Mouse (Mus musculus) spleen, embryonic (tissue): ENCODE results near the gene Tex33.
"Not testable (repeated sequence)": the region's sequence is repeated elsewhere in the genome, so short reads cannot be mapped to it uniquely, and the experiment has no call there.

Experiments
- CTCF ChIA-PET: fragments of 350-600 bp; sonication (Branson Sonifier 250); formaldehyde crosslinking; loops from one replicate; lab custom pipeline; 2022; lab: Charles Lee

The Tex33 gene

DNA sequence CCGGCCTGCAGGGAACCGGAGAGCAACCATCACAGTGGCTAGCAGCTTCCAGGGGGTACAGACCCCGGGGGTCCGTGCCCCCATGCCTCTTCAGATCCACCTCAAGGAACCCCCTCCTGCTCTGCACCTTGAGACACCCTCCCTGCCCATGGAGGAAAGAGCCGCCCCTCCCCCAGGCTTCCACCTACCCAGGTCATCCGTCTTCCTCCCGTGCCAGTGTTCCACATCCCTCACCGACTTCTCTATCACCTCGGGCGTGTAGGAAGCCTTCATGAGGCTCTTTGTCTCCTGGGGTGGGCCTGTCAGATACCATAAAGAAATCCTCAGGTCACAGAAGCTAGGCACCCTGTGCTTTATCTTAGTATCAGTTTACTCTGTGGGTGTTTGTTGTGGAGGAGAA lies 17.2 kb downstream of the Tex33 start:
- CTCF ChIA-PET = no interaction called here

DNA sequence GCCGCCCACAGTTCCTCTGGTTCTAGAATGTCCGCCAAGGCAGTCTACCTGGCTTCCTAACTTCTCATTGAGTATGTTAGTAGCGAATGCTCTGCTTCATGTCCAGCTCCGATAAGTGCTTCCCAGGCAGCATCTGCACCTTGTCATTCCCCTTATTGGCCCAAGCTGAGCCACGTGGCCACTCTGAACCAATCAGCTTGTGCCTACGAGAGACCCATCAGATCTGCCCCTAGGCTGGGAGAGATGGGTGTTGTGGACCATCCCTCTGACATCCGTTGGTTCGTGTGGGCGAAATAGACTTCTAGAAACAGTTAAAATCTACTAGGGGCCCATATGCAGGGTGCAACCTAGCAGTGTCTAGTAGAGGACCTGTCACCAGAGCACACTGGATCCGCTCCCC lies 17.9 kb downstream of the Tex33 start:
- CTCF ChIA-PET = no interaction called here

DNA sequence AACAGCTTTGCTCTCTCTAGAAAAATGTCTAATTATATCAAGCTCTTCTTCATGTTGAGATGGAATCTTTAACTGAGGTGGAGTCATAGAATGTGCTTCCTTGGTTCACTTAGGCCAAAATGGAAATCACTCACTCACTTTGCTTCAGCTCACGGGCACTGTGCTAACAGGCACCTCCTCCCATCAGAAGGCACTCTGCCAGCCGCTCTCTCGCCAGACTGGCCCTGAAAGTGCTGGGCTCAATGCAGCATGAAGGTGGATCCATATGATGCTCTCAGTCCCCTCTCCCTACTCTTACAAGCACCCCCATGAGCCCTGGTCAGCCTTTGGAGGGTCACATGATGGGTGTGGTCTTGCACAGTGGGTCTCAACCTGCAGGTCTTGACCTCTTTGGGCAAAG lies 21.5 kb downstream of the Tex33 start:
- CTCF ChIA-PET = no interaction called here

DNA sequence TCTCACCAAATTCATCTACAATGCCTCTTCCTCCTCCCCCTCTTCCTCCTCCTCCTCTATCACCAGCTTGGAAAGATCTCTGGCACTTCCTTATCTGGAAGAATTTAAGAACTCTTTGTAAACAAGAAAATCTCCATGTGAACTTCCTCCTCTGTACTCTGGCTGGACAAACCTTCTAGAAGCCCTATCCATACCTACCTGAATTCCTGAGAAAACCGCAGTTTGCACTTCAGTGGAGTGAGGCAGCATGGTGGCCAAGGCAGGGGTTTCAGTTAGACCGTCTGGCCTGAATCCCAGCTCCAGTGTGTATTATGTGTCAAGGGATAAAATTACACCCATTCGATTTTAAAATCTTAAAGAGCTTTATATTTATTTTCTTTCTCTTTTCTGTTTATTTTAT lies 22.9 kb downstream of the Tex33 start:
- CTCF ChIA-PET = no interaction called here

DNA sequence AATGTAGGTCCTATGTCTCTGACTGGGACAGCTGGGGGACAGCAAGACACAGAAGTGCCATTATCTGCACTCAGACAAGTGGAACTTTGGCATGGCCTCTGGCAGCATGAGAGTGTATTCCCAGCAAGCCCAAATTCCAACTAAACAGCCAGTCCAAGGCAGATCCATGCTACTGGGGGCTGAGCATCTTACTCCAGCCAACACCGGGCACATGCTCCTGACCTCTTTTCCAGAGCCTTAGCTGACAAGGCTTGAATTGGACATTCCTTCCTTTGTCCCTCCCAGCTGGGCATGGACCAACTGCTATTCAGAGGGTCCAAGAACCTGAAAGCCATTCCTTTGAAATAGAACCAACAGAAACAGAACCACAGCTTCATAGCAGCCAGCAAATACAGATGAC lies 26.1 kb downstream of the Tex33 start:
- CTCF ChIA-PET = interaction anchor here (1.0 kb wide), 1 partner anchor 112 kb away, joined by 3 read pairs; no protein-coding TSS in a partner anchor

DNA sequence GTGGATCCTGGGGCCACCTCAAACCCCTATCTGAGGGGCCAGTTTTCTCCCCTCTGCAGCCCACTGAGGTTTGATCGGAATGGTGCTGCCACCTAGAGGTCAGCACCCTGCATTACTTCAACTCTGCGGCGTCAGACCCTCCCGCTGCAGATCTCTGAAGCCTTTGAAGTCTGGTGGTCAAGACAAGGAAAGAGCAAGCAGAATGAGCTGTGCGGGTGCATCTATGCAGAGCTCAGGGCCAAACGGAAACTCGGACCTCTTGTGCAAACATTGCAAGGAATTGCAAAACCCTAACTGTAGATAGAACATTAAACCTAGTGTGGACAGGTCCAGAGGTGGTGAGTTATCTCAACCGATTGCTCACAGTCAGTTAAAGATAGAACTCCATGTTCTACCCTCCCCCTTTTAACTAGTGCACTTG lies 26.8 kb downstream of the Tex33 start:
- CTCF ChIA-PET = interaction anchor here (0.6 to 1.4 kb wide), 6 partner anchors 14 to 193 kb away, joined by 3 to 5 read pairs (median 4); no protein-coding TSS in a partner anchor

DNA sequence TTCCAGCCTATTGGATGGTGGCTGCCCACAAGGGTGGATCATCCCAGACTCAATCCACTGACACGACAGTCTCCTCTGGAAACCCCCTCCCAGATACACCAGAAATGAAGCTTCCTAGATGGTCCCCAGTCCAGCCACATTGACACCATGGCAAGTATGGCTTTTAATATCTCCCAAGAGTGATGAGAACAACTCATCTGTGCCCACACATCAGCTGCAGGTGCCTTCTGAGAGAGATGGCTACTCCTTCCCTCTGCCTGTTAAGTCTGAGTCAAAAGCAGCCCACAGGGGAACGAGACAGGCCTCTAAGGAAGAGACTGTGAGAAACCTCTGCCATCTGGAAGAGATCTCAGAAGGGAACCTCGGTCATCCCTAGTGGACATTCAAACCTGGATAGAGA lies 27.9 kb downstream of the Tex33 start:
- CTCF ChIA-PET = interaction anchor here (1.1 to 1.4 kb wide), 2 partner anchors 13 to 189 kb away, joined by 4 to 5 read pairs; no protein-coding TSS in a partner anchor

DNA sequence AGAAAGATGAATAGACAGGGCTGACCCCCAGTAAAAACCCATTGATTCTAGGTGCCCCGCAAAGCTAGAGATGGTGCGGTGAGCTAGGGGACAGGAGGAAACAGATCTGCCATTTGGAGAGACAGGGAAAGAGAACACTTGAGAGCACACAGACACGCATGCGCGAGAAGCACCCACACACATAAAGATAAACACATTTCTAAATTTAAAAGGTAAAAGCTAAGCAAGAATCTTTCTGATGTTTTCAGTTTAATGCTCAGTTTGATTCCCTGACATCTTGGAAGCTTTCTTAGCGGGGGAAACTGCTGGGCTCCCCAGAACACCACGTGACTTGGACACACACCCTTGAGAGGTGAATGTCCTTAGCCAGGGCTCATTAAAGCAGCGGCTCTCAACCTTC lies 28.8 kb downstream of the Tex33 start:
- CTCF ChIA-PET = no interaction called here

DNA sequence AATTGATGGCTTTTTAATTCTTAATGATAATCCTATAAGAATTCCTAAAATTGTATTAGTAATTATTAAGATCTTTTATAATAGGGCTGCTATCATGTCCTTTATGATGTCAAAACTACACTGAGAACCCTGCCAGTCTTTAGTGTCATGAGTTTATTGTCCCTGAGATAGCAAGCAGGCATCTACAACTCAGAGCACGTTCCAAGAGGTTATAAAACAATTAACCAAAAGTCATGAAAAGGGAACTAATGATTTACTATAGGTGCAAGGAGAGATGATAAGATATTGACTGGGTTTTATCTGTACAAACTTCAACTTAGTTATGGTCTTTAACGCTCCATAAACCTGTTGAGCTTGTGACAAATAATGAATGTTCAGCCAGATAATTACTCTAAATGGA lies 29.8 kb downstream of the Tex33 start:
- CTCF ChIA-PET = interaction anchor here (0.7 kb wide), 1 partner anchor 145 kb away, joined by 7 read pairs; no protein-coding TSS in a partner anchor

DNA sequence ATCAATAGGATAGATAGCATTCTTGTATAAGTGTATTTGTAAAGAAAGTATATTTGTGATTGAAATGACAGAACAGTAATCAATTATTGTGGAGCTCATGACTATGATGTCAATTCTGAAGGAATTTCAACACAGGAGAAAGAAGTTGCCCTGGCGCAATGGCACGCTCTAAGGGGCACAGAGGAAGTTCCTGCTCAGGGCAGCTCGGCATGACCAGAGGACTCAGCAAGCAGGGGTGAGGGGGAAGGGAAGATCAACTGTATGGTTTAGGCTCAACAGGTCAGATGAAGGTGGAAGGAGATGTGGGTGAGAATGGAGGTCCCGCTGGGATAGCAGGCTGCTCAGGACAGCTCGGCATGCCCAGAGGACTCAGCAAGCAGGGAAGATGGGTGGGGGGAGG lies 40.2 kb downstream of the Tex33 start:
- CTCF ChIA-PET = interaction anchor here (0.6 to 1.2 kb wide), 3 partner anchors 11 to 514 kb away, joined by 3 to 4 read pairs (median 4); no protein-coding TSS in a partner anchor

DNA sequence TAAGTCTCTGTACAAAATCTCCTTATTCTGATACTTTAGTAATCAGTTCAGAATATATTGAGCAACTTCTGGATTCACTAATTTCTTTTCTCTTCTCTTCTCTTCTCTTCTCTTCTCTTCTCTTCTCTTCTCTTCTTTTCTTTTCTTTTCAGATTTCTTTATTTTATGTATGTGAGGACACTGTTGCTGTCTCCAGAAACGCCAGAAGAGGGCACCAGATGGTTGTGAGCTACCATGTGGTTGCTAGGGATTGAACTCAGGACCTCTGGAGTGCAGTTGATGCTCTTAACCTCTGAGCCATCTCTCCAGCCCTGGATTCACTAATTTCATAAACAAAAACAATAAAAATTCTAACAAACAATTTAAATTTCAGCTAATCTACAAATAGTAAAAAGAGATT lies 40.8 kb downstream of the Tex33 start:
- CTCF ChIA-PET = interaction anchor here (0.9 to 1.2 kb wide), 2 partner anchors 10 to 13 kb away, joined by 4 read pairs; no protein-coding TSS in a partner anchor

DNA sequence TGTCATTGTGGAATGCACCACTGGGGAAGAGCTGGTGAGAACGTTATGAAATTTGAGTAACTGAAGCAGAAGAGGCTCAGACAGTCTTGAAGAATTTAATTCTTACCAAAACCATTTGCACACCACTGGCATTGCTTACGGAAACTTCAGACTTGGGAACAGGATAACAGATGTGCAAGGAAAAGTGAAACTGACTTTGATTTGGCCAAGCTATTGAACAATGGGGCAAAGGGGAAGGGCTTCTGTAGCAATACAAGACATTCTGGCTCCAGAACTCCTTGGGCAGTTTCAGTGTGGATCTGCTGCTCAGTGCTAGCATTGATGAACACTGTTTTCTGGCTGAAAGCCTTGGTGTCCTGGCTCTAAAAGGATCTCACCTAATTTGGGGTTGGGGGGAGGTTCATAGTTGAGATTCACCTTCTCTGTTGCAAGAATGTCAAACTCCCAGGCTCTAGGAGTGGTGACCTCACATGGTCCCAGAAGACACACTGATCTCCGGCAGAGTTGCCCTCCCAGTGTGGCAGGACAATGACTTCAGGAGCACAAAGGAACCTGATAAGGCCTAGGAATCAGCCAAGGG lies 44.0 kb downstream of the Tex33 start:
- CTCF ChIA-PET = no interaction called here

DNA sequence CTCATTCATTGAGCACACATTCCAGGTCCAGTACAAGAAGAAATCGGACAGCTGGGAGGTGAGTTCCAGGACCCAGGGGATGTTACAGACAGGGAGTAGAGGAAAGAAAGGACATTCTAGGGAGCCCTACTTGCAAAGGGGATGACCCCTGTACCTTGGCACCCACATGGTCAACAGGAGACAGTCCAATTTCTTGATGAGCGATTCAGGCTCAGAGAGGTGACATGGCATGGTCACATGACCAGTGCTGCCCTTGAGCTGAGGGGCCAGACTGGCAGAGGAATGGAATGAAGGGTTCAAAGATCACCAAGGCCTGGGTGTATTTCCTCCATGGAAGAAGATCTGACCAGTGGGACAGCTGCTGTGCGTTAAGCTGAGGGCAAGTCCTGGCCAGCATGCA lies 51.1 kb downstream of the Tex33 start:
- CTCF ChIA-PET = interaction anchor here (0.7 kb wide), 1 partner anchor 11 kb away, joined by 4 read pairs; no protein-coding TSS in a partner anchor

DNA sequence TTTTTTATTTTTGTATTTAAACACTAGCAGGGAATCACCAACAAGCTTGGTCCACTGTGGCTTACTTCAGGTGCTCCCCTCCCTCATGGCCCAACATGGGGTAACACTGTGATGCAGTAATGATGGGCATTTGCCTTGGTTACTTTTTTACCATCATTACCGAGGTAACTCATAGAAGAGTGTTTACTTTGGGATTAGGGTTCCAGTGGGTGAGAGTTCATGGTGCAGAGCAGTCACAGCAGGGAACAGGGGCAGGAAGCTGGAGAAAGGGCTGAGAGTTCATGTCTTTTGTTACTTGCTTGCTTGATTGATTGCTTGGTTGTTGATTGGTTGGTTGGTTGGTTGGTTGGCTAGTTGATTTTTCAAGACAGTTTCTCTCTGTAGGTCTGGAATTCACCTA lies 52.0 kb downstream of the Tex33 start:
- CTCF ChIA-PET = no interaction called here

DNA sequence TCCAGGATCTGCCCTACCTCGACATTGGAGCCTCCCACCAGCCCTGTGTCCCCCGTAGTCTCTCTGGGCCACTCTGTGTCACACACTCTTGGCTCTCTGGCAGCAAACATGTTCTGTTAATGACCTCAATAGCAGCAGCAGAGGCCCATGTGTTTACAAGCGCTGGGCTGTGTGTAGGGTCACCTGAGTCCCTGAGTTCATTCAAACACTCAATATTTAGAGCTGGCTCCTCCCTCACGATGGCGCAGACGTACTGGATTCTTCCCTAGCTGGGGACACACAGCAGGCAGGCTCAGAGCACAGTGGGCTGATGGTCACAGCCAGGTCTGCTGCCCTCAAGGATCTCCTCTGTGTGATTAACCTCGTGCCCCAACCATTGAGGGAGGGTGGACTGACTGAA lies 54.8 kb downstream of the Tex33 start:
- CTCF ChIA-PET = not testable (repeated sequence)

DNA sequence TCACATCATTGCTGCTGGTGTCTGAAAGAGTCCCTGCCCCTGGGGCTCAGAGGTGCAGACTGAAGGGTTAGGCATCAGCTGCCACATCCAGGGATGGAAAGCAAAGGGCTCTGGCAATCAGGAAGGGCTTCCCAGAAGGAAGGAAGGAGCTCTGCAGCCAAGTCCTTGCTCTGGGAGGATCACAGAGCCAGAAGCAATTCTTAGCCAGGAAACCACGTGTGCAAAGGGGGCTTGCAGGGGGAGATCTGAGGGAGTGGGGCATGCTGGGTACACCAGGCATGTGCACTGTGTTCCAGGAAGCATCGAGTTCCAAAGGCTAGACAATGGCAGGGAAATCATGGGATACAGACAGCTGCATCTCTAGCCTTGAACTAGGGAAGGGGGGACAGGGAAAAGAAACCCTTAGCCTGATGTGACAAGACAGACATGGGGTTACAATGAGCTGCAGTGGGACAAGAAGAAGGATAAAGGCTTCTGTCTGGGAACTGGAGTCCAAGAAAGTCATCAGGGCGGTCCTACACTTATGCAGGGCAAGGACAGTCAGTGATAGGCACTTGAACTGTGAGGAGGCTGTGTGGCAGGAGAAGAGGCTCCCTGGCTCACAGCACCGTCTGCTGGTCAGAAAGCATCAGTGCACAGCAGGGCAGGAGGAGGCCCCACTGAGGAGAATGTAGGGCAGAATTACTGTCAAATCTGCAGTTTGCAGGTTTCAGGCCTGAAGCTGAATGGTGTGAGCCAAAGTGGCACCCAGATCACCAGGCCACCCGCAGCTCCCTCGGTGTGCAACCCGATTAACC lies 55.9 kb downstream of the Tex33 start:
- CTCF ChIA-PET = interaction anchor here (0.6 to 0.7 kb wide), 2 partner anchors 9 to 89 kb away, joined by 3 to 4 read pairs; no protein-coding TSS in a partner anchor

DNA sequence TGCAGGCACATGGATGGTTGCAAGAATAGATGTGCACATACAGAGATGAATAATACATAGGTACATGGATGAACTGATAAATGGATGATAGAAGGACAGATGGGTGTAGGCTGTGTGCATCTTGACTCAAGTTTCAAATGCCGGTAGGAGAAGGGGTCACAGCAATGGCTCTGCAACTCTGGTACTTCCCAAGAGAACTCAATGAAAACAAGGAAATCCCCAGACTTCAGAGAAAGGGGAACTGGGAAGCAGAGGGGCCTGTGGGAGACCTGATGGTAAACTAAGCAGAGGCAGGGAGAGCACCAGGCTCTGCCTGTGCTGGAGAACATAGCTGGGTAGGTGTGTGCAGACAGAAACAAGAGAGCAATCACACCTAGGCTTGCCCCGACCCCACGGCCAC lies 61.3 kb downstream of the Tex33 start:
- CTCF ChIA-PET = no interaction called here

DNA sequence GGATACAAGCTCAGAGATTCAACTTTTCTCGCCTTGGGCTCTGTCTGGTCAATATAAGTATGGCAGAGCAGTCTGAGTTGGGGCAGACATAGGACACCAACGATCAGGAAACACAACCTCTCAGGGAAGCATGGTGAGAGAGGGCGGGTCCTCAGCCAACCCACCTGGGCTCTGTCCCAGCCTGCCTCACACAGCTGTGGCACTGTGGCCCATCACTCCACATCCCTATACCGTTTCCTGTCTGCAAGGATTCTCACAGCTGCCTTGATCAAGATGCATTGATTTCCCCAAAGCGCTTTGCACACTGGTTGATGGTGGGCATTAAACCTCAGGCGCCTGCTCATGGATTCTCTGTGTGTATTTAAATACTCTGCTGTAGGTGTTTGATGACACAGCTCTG lies 62.7 kb downstream of the Tex33 start:
- CTCF ChIA-PET = no interaction called here

DNA sequence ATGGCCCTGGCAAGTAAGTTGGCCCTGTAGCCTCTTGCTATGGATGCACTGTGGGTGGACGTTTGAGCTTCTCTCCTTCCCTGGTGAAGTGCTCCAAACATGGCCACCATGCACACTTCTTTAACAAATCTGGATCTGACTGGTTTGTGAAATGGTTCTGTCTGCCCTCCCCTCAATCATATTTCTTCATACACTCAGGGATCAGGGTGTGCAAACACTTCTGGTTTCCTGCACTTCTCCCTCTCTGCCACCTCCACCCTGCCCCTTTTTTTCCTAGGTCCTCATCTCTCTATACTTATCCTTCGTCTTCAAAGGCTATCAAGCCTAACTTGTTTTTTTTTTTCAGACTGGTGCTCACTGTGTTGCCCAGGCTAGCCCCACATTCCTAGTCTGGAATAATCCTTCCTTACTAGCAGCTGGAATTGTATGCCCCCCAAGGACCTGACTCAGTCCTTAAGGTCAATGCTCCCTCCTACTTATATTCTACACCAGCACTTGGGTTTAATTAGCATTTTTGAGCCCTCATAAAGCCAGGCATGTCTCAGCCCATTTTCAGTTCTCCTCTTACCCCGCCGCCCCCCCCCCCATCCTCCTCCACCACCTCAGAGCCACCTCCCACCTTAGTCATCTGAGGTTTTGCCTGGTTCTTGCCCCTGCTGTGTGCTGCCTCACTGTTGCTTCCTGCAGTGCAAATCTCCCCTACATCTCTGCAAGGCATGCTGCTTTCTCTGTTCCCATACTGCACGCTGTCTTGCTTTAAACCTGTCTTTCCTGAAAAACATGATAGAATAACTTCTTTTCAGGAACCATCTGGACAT lies 64.0 kb downstream of the Tex33 start:
- CTCF ChIA-PET = interaction anchor here (0.7 kb wide), 1 partner anchor 9 kb away, joined by 4 read pairs; no protein-coding TSS in a partner anchor

DNA sequence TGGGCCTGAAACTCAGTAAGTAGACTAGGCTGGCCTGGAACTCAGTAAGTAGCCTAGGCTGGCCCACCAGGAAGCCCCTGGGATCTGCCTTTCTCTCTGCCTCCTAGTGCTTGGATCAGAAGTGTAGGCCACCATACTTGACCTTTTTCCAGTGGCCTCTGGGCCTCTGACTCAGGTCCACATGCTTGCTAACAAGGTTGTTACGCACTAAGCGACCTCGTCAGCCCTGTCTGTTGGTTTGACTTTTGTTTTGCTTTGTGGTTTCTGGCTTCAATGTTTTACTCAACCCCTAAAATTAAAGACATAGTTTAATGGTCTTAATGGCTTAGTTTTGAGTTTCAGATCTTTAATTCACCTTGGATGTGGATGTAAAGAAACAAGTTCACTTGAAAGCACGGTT lies 65.0 kb downstream of the Tex33 start:
- CTCF ChIA-PET = interaction anchor here (0.7 kb wide), 1 partner anchor 10 kb away, joined by 4 read pairs; no protein-coding TSS in a partner anchor

DNA sequence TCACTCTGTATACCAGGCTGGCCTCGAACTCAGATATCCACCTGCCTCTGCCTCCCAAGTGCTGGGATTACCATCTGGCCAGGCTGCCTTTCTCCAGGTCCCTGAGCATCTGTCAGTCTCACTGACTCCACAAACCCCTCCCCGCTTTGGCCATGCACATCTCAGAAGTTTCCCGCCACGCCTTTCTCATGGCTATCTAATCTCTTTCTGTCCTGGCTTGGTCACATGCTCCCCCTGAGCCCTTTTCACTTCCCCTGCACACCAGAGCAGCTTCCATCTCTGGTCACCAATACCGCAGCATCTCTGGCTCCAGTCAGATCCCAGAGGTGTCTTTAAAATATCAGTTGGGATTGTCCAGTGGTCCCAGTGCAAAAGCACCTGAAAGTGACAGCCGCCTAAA lies 65.7 kb downstream of the Tex33 start:
- CTCF ChIA-PET = not testable (repeated sequence)
